Mouse (Mus musculus): ENCODE results near the gene Cacna2d2.

Cacna2d2 gene

GRCm38 (mm10) chr9:107400666-107401285 is 1.4 kb downstream of the Cacna2d2 start:
- no peak for DNase-seq (ENCODE audit: extremely low read depth, low read depth, low spot score)

- no peak for DNase-seq (ENCODE audit: extremely low read depth, low read depth, low spot score)
These were observed 3.7 kb downstream of the Cacna2d2 start for GRCm38 (mm10) chr9:107403116-107403515.

GRCm38 (mm10) chr9:107409449-107409848 is 10.0 kb downstream of the Cacna2d2 start:
- DNase-seq (ENCODE audit: extremely low read depth, low read depth, low spot score), result no peak

GRCm38 (mm10) chr9:107417106-107417505 is 17.7 kb downstream of the Cacna2d2 start:
- DNase-seq (ENCODE audit: extremely low read depth, low read depth, low spot score), result no peak

GRCm38 (mm10) chr9:107419491-107420244 is 20.3 kb downstream of the Cacna2d2 start:
- no peak for DNase-seq (ENCODE audit: extremely low read depth, low read depth, low spot score)

GRCm38 (mm10) chr9:107420898-107421297 is 21.5 kb downstream of the Cacna2d2 start:
- DNase-seq (ENCODE audit: extremely low read depth, low read depth, low spot score), result no peak

GRCm38 (mm10) chr9:107422878-107423277 is 23.5 kb downstream of the Cacna2d2 start:
- no peak for DNase-seq (ENCODE audit: extremely low read depth, low read depth, low spot score)

GRCm38 (mm10) chr9:107424485-107425175 is 25.2 kb downstream of the Cacna2d2 start:
- no peak for DNase-seq (ENCODE audit: extremely low read depth, low read depth, low spot score)

GRCm38 (mm10) chr9:107427876-107428275 is 28.5 kb downstream of the Cacna2d2 start:
- DNase-seq (ENCODE audit: extremely low read depth, low read depth, low spot score), result no peak

- DNase-seq (ENCODE audit: extremely low read depth, low read depth, low spot score), result no peak
These were observed 29.2 kb downstream of the Cacna2d2 start for GRCm38 (mm10) chr9:107428451-107429186.

- no peak for DNase-seq (ENCODE audit: extremely low read depth, low read depth, low spot score)
These were observed 31.0 kb downstream of the Cacna2d2 start for GRCm38 (mm10) chr9:107430445-107430844.

- no peak for DNase-seq (ENCODE audit: extremely low read depth, low read depth, low spot score)
These were observed 33.1 kb downstream of the Cacna2d2 start for GRCm38 (mm10) chr9:107432546-107432945.

GRCm38 (mm10) chr9:107434851-107435250 is 35.4 kb downstream of the Cacna2d2 start:
- no peak for DNase-seq (ENCODE audit: extremely low read depth, low read depth, low spot score)

GRCm38 (mm10) chr9:107435285-107435684 is 35.9 kb downstream of the Cacna2d2 start:
- DNase-seq (ENCODE audit: extremely low read depth, low read depth, low spot score), result no peak

- no peak for DNase-seq (ENCODE audit: extremely low read depth, low read depth, low spot score)
These were observed 43.5 kb downstream of the Cacna2d2 start for GRCm38 (mm10) chr9:107442891-107443290.

- DNase-seq (ENCODE audit: extremely low read depth, low read depth, low spot score), result no peak
These were observed 43.9 kb downstream of the Cacna2d2 start for GRCm38 (mm10) chr9:107443324-107443723.

- DNase-seq (ENCODE audit: extremely low read depth, low read depth, low spot score), result no peak
These were observed 45.6 kb downstream of the Cacna2d2 start for GRCm38 (mm10) chr9:107445011-107445471.

GRCm38 (mm10) chr9:107448805-107449517 is 49.5 kb downstream of the Cacna2d2 start:
- DNase-seq (ENCODE audit: extremely low read depth, low read depth, low spot score), result no peak

GRCm38 (mm10) chr9:107451400-107451799 is 52.0 kb downstream of the Cacna2d2 start:
- no peak for DNase-seq (ENCODE audit: extremely low read depth, low read depth, low spot score)

GRCm38 (mm10) chr9:107451891-107452521 is 52.6 kb downstream of the Cacna2d2 start:
- no peak for DNase-seq (ENCODE audit: extremely low read depth, low read depth, low spot score)
